Mouse (Mus musculus): ENCODE measurements at regions not wholly inside any gene's neighbourhood (a gene's known extent, or its start where the extent isn't known, plus 50 kb on each side); places are given as distances from the start of the nearest gene placed in this dataset.
A peak's percentile ranks its signal among the peaks of the same experiment; 100 is the strongest.

GRCm38 (mm10) chr14:31945125-31945524, 83.7 kb upstream of the Galnt15 start:
- no peak for DNase-seq (ENCODE audit: low spot score in 2 of 2)

GRCm38 (mm10) chr14:31946032-31946431, 82.8 kb upstream of the Galnt15 start:
- no peak for DNase-seq (ENCODE audit: low spot score in 2 of 2)

- DNase-seq (ENCODE audit: low spot score in 2 of 2) = no peak
Measured at GRCm38 (mm10) chr14:31947246-31947645, 81.5 kb upstream of the Galnt15 start.

- DNase-seq (ENCODE audit: low spot score in 2 of 2) = no peak
Measured at GRCm38 (mm10) chr14:31951894-31952293, 76.9 kb upstream of the Galnt15 start.

- no peak for DNase-seq (ENCODE audit: low spot score in 2 of 2)
Measured at GRCm38 (mm10) chr14:31953783-31954182, 75.0 kb upstream of the Galnt15 start.

GRCm38 (mm10) chr14:31954945-31955344, 73.8 kb upstream of the Galnt15 start:
- peak; percentile 65 to 90 for DNase-seq (ENCODE audit: low spot score in 2 of 2)

GRCm38 (mm10) chr14:31957211-31957638, 71.6 kb upstream of the Galnt15 start:
- no peak for DNase-seq (ENCODE audit: low spot score in 2 of 2)

- DNase-seq (ENCODE audit: low spot score in 2 of 2) = no peak
Measured at GRCm38 (mm10) chr14:31960201-31960854, 68.5 kb upstream of the Galnt15 start.

GRCm38 (mm10) chr14:31961442-31961841, 67.3 kb upstream of the Galnt15 start:
- no peak for DNase-seq (ENCODE audit: low spot score in 2 of 2)

- DNase-seq (ENCODE audit: low spot score in 2 of 2) = no peak
Measured at GRCm38 (mm10) chr14:31963131-31963911, 65.5 kb upstream of the Galnt15 start.

GRCm38 (mm10) chr14:31964076-31964475, 64.7 kb upstream of the Galnt15 start:
- no peak for DNase-seq (ENCODE audit: low spot score in 2 of 2)

- DNase-seq (ENCODE audit: low spot score in 2 of 2) = no peak
Measured at GRCm38 (mm10) chr14:31964831-31965230, 64.0 kb upstream of the Galnt15 start.

GRCm38 (mm10) chr14:31969531-31969930, 59.3 kb upstream of the Galnt15 start:
- DNase-seq (ENCODE audit: low spot score in 2 of 2) = no peak

- DNase-seq (ENCODE audit: low spot score in 2 of 2) = no peak
Measured at GRCm38 (mm10) chr14:31970245-31970830, 58.5 kb upstream of the Galnt15 start.

- no peak for DNase-seq (ENCODE audit: low spot score in 2 of 2)
Measured at GRCm38 (mm10) chr14:31970851-31971250, 57.9 kb upstream of the Galnt15 start.

- no peak for DNase-seq (ENCODE audit: low spot score in 2 of 2)
Measured at GRCm38 (mm10) chr14:31973702-31974101, 55.1 kb upstream of the Galnt15 start.

- no peak for DNase-seq (ENCODE audit: low spot score in 2 of 2)
Measured at GRCm38 (mm10) chr14:31978196-31978595, 50.6 kb upstream of the Galnt15 start.

- no peak for DNase-seq (ENCODE audit: low spot score in 2 of 2)
Measured at GRCm38 (mm10) chr14:31978690-31979089, 50.1 kb upstream of the Galnt15 start.

Measured in frontal cortex, postnatal 14 days (tissue).